Mouse (Mus musculus) thymus, postnatal 14 days (tissue): ENCODE data around the gene Vmn1r195.
"Not testable (repeated sequence)": the region's sequence is repeated elsewhere in the genome, so short reads cannot be mapped to it uniquely, and the experiment has no call there.

Experiments used
- DNase-seq: peaks from one replicate; pipeline ENCODE4 v3.0.0; 2021

Vmn1r195 gene

DNA sequence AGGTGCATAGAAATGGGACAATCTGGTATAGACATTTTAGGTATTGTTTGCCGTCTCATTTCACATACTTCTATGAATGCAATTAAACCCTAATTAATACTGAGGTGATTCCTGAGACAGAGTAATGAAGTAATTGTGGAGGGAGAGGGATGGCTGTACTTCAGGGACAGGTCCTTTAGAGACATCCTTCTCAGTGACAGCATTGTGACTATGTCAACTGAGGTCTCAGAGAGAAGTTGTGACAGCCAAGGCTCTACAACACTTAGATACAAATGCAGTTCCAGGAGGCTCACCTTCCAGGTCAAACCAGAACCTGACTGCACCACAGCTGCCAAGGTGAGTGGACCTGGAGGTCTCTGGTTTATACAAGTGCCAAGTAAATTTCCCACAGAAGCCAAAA, at the start of gene Vmn1r195:
Gene Vmn1r195, plus strand, starts transcription at position 301 of the 400 bp plus-strand sequence.
- DNase-seq, result not testable (repeated sequence)

GRCm38 (mm10) chr13:22223060-22223459, 47.3 kb upstream of the Vmn1r195 start, which contains the start of gene Vmn1r193:
TSS of gene Vmn1r193 (minus strand) at chr13:22223160.
- DNase-seq, result not testable (repeated sequence)

DNA sequence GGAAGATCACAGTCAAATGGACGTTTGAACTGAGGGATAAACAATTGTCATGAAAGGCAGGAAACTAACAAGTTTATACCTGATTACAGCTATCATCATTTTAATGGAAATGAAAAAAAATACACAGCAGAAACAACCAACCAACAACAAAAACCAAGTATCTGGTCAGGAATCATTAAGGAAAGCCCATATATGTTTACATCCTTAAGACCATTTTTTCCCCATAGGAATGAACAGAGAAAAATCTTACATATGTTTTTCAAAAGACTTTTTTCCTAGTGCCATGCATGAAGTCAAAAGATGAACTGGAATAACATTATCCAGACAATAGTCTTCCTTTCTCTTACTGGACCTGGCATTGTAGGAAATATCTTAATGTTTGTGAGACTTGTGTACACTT, 26.4 kb upstream of the Vmn1r195 start, which contains the start of gene Vmn1r194:
Gene Vmn1r194, plus strand, starts transcription at position 301 of the 400 bp plus-strand sequence.
- no peak for DNase-seq

DNA sequence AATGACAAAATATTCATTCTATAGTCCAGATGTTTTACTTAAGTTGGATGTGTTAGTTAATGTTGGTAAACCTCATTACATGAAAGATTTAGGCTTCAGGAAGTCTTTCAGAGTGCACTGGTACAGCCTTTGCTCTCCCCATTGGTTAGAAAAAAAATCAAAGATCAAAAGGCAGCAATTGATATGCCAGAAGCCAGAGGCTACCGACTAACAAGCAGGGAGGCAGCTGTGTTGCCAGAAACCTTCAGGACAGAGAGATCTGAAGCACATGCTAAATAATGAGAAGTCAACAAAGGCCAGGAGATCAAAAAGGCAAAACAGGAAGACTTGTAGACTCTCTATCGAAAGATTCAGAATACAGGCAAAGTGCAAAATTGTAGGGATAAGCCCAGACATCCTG, 1.4 kb downstream of the Vmn1r195 start:
- DNase-seq, result no peak

DNA sequence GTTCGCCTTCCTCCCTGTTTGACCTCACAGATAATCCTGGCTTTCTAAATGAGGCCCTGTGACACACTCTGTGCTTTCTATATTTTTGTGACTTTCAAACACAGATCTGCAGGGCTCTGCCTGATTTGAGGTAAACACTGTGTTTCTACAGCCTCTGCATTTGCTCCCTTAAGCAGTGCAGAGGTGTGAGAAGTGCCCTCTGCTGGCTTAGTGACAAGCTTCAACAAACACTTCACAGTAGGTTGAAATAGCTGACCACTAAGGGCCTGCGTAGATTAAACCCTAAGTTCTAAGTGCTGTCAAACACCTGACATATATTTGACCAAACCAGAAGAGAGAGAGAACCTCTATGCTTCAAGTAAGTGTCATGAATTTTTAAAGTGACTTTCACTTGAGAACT, 14.3 kb downstream of the Vmn1r195 start:
- DNase-seq, result no peak

GRCm38 (mm10) chr13:22289620-22290019, 19.3 kb downstream of the Vmn1r195 start, which contains the start of gene Vmn1r196:
TSS of gene Vmn1r196 (plus strand) at chr13:22289920.
- DNase-seq, result no peak

DNA sequence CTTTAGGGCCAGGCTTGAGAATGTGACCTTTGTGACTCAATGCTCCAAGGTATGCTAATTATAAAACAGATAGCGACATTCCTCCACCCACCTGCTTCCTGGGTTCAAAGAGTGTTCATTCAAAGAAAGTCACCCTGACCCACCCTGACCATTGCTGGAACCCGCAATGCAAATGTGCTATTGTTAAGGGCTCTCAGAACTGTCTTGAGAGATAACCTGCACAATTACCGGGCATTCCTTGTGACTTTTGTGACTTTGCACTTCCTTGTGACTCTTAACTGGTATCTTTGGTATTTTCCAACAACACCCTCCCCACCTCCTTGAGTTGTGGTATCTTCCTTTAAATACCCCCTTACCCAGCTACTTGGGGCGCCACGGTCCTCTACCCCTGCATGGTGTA, 37.8 kb downstream of the Vmn1r195 start:
- not testable (repeated sequence) for DNase-seq

DNA sequence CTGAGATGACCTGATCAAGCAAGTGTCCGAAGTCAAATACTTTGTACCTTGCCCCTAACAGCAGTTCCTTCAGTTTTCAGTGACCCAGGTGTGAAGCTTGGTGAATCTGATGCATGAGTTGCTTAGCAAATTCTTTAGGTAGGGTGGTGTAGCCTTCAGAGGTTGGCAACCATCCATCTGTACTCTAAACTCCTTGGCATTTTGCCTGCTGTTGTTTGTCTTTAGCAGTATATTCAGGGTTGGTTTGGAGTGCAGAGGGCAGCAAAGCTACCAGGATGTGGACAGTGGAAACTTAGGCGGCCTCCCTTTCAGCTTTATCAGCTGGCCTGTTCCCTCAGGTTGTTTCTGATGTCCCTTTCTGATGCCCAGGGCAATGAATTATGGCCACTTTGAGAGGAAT, 45.0 kb downstream of the Vmn1r195 start:
- no peak for DNase-seq

DNA sequence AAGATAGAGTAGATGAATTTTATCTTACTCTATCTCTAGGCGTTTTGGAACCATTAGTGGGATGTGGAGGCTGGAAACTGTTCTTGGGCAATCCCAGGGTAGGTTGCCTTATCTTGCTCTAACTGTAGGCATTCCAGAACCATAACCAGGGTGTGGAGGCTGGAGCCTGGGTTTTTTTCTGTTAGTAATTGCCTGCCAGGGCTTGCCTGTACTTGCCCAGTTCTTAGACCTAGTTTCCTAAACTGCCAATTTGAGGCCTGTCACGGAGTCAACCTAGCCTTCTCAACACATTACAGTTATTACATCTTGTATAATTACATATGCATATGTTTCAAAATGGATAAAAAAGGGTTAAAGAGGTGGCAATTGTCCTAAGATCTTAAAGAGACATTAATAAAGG, 47.0 kb downstream of the Vmn1r195 start:
- DNase-seq, result no peak

DNA sequence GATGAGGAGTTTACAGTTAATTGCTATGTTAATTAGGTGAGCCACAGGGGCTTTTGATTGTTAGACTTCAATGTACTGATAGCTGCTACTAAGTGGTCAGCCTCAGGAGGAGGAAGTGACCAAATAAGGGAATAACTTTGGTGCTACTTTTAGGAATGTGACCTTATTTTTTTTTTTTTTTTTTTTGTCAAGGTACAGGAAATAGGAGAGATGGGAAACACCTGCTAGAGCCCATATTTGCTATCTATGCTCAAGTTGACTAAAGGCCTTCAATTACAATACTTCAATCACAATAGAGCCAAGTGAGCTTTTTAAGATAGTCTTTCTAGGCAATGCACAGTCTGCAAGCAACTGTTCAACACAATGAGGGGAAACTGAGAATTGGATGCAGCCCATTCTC, 49.8 kb downstream of the Vmn1r195 start:
- DNase-seq, result no peak

DNA sequence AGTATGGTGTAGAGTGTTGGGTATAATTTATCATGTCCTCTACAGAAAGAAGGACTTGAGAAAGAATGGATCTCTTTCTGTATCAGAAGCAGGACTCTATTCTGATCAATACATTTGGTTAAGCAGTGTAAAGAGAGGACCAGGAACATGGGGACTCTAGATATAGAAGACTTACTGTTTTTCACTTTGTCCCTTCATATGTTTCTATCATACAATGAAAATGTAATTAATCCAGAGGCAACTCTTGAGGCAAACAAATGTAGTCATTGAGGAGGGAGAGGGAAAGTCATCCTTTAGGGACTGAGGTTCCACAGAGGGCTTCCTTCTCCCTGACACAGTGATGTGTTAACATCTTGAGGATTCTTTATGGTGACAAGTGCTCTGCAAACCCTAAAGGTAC, 54.0 kb downstream of the Vmn1r195 start, which contains the start of gene Vmn1r197:
Gene Vmn1r197, plus strand, starts transcription at position 301 of the 400 bp plus-strand sequence.
- DNase-seq, result no peak
